In genomic region chr12:109595753-109596152, GRCm38 (mm10) we compare ENCODE assay signal across 8 mouse cellular contexts. TPM values are rescaled to one million over a fixed set of nuclear protein-coding genes. Genes with fewer than 3 reads are reported as not detected.
A peak's percentile ranks its signal among the peaks of the same experiment; 100 is the strongest.
DNase-seq lines count a peak whose midpoint lies in the region; ATAC-seq and TF ChIP-seq lines count a peak whose summit lies in the region.

No protein-coding gene starts in this region.

- no peak overlapping the region for H3K4me2 ChIP-seq in limb, embryonic 12.5 days
- H3K4me2 ChIP-seq in stomach, postnatal 0 days (replicated peaks; ENCODE audit: low read depth): no peak overlapping the region

- TF ChIP-seq CTCF in liver, adult 2 months (IDR thresholded peaks at IDR 0.05; ENCODE audit: low read depth, low read length): no peak
- TF ChIP-seq CTCF in stomach, postnatal 0 days (IDR thresholded peaks at IDR 0.05; ENCODE audit: low read depth): no peak

- no peak for TF ChIP-seq POLR2A in liver, adult 2 months (IDR thresholded peaks at IDR 0.05; ENCODE audit: extremely low read depth, insufficient read depth, low read length)

- WGBS in liver, adult 2 months: 15% methylated on average over 6 of the region's 6 CpGs
- WGBS in limb, embryonic 12.5 days: 30% methylated on average over 6 of the region's 6 CpGs
- WGBS in stomach, postnatal 0 days: 49% methylated on average over 6 of the region's 6 CpGs

- no peak overlapping the region for H3K9ac ChIP-seq in liver, adult 2 months (ENCODE audit: low read depth, low read length)
- H3K9ac ChIP-seq in limb, embryonic 12.5 days (replicated peaks): no peak overlapping the region
- no peak overlapping the region for H3K9ac ChIP-seq in stomach, postnatal 0 days (ENCODE audit: low read length)

- H3K36me3 ChIP-seq in liver, adult 2 months (ENCODE audit: control insufficient read depth, insufficient read depth, low read length): no peaks in the 10 kb centered on the region
- H3K36me3 ChIP-seq in limb, embryonic 12.5 days: peaks cover 48% of the 10 kb centered on the region
- no peaks in the 10 kb centered on the region; the same call in 1 of the 2 replicates for H3K36me3 ChIP-seq in stomach, postnatal 0 days (ENCODE audit: control insufficient read depth, insufficient read depth, low read length)

- no peak overlapping the region for H3K27ac ChIP-seq in liver, adult 2 months (replicated peaks; ENCODE audit: insufficient read depth, low read depth, low read length)
- H3K27ac ChIP-seq in limb, embryonic 12.5 days: peak overlapping the region; percentile 80
- H3K27ac ChIP-seq in stomach, postnatal 0 days (replicated peaks): no peak overlapping the region; the same call in 1 of the 2 replicates

- H3K4me3 ChIP-seq in liver, adult 2 months (ENCODE audit: insufficient read depth, low read depth, low read length): no peak overlapping the region
- H3K4me3 ChIP-seq in limb, embryonic 12.5 days (replicated peaks): no peak overlapping the region
- H3K4me3 ChIP-seq in stomach, postnatal 0 days (ENCODE audit: low read depth, low read length): no peak overlapping the region

- ATAC-seq in limb, embryonic 12.5 days (ENCODE audit: insufficient number of reproducible peaks, insufficient read depth, low FRiP score, low TSS enrichment, low read depth): no peak
- peak; percentile 51; the same call in 1 of the 2 replicates for ATAC-seq in stomach, postnatal 0 days (ENCODE audit: low FRiP score, low TSS enrichment)
- ATAC-seq in megakaryocyte, adult 5-6 weeks (ENCODE audit: poor library complexity, severe bottlenecking): no peak
- ATAC-seq in activated CD4-positive, CD25-positive, alpha-beta regulatory T cell, adult 4 months: no peak

- no peak for TF ChIP-seq EP300 in stomach, postnatal 0 days (optimal IDR thresholded peaks at IDR 0.05)

- peak; percentile 71 for DNase-seq in liver, adult 2 months (ENCODE audit: extremely low read depth, low read depth, low spot score)
- no peak for DNase-seq in liver
- peak; percentile 80 to 82 for DNase-seq in cerebellum, postnatal 10 days
- DNase-seq in heart, adult 9 months (ENCODE audit: low spot score in 2 of 2): peak; percentile 4 to 40
- DNase-seq in stomach, postnatal 0 days (ENCODE audit: low spot score): no peak

- H3K79me2 ChIP-seq in liver, adult 2 months (ENCODE audit: control insufficient read depth, insufficient read depth, low read length): no peaks in the 10 kb centered on the region

- no peaks in the 10 kb centered on the region for H3K4me1 ChIP-seq in liver, adult 2 months (ENCODE audit: control insufficient read depth, insufficient read depth, low read length)
- H3K4me1 ChIP-seq in limb, embryonic 12.5 days (replicated peaks): peaks cover 26% of the 10 kb centered on the region
- no peaks in the 10 kb centered on the region for H3K4me1 ChIP-seq in stomach, postnatal 0 days (replicated peaks; ENCODE audit: control insufficient read depth, insufficient read depth)

- H3K27me3 ChIP-seq in liver, adult 2 months (ENCODE audit: control insufficient read depth, insufficient read depth, low read length): no peaks in the 10 kb centered on the region
- H3K27me3 ChIP-seq in limb, embryonic 12.5 days: no peaks in the 10 kb centered on the region
- H3K27me3 ChIP-seq in stomach, postnatal 0 days (ENCODE audit: control insufficient read depth, insufficient read depth, low read length): no peaks in the 10 kb centered on the region

- peaks cover 6% of the 10 kb centered on the region; the same call in 1 of the 2 replicates for H3K9me3 ChIP-seq in limb, embryonic 12.5 days
- no peaks in the 10 kb centered on the region for H3K9me3 ChIP-seq in stomach, postnatal 0 days (ENCODE audit: control insufficient read depth, low read length)

RNA-seq across cellular contexts. Expression of gene Rtl1, which starts 4.4 kb away (rescaled TPM):
- not detected in 2 replicates for total RNA-seq in liver, adult 2 months (2014; rRNA removed)
- not detected in 2 replicates for polyA plus RNA-seq in liver, adult 2 months (2012; rRNA removed)
- polyA plus RNA-seq in limb, embryonic 12.5 days (2016; fragmentation: Nextera tagmentation; extraction: Ambion mirVana): 1.5 and 1.7 TPM in 2 replicates
- 0.33 and 0.35 TPM in 2 replicates for polyA plus RNA-seq in stomach, postnatal 0 days (2015; fragmentation: Nextera tagmentation; extraction: Ambion mirVana)
- not detected in 2 replicates for total RNA-seq in megakaryocyte, adult 5-6 weeks (2015)
- not detected in 2 replicates for total RNA-seq in megakaryocyte, adult 5-6 weeks (2017)
- not detected for polyA plus RNA-seq in activated CD4-positive, CD25-positive, alpha-beta regulatory T cell, adult 4 months (2017; shearing (Covaris generic))

Comparison
In these comparisons a context has a peak if more than half of its experiments do, and no peak if none do; other contexts are left out.
1. DNase-seq: peak in liver, adult 2 months (single experiment), cerebellum, postnatal 10 days (2 of 2) and heart, adult 9 months (2 of 2); none in liver (single experiment) and stomach, postnatal 0 days (single experiment).